ENCODE assay signal across 22 mouse cellular contexts in genomic region chr5:52352730-52353129, GRCm38 (mm10). TPM values are rescaled to one million over a fixed set of nuclear protein-coding genes. Genes with fewer than 3 reads are reported as not detected.
DNase-seq lines count a peak whose midpoint lies in the region; ATAC-seq and TF ChIP-seq lines count a peak whose summit lies in the region.
"Had no signal": no experiment of that assay in that cellular context is flagged by ENCODE, and none has a peak within 500 bp of the region (broad histone marks: within the 10 kb centered on the region; RNA-seq: fewer than 3 reads in every experiment).

No protein-coding gene starts in this region.

- no peaks in the 10 kb centered on the region for H3K36me3 ChIP-seq in stomach, postnatal 0 days (ENCODE audit: control insufficient read depth, insufficient read depth, low read length)
- H3K36me3 ChIP-seq: embryonic facial prominence, embryonic 10.5 days; embryonic facial prominence, embryonic 12.5 days; forebrain, embryonic 10.5 days; forebrain, embryonic 12.5 days had no signal

- DNase-seq in ovary, postnatal 36 days (ENCODE audit: low spot score): no peak
- DNase-seq in stomach, postnatal 0 days (ENCODE audit: low spot score): no peak
- DNase-seq: adrenal gland, adult 8-10 months; adrenal gland, postnatal 14 days; adrenal gland, postnatal 36 days; cerebellum, adult 11-12 months; cerebellum, adult 2 months; cerebellum, adult 9-10 months; cerebellum, postnatal 10 days; cerebellum, postnatal 25 days had no signal

- peak overlapping the region; percentile 88; the same call in 1 of the 2 replicates for H3K27ac ChIP-seq in embryonic fibroblast, embryonic 13.5 days (ENCODE audit: insufficient read depth, low read length)
- H3K27ac ChIP-seq in stomach, postnatal 0 days (replicated peaks): no peak overlapping the region
- H3K27ac ChIP-seq: embryonic facial prominence, embryonic 10.5 days; embryonic facial prominence, embryonic 12.5 days; forebrain, embryonic 10.5 days; forebrain, embryonic 12.5 days had no signal

- 64% methylated on average over 5 of the region's 5 CpGs for WGBS in stomach, postnatal 0 days

- TF ChIP-seq EP300 in stomach, postnatal 0 days (optimal IDR thresholded peaks at IDR 0.05): no peak

- no peak overlapping the region for H3K9ac ChIP-seq in stomach, postnatal 0 days (ENCODE audit: low read length)
- H3K9ac ChIP-seq: embryonic facial prominence, embryonic 12.5 days; forebrain, embryonic 12.5 days had no signal

- H3K4me3 ChIP-seq in embryonic fibroblast, embryonic 13.5 days (ENCODE audit: insufficient read depth, low read length): no peak overlapping the region
- no peak overlapping the region for H3K4me3 ChIP-seq in stomach, postnatal 0 days (ENCODE audit: low read depth, low read length)
- H3K4me3 ChIP-seq: embryonic facial prominence, embryonic 10.5 days; embryonic facial prominence, embryonic 12.5 days; erythroblast, embryonic 14.5 days; forebrain, embryonic 10.5 days; forebrain, embryonic 12.5 days had no signal

- no peaks in the 10 kb centered on the region for H3K27me3 ChIP-seq in stomach, postnatal 0 days (ENCODE audit: control insufficient read depth, insufficient read depth, low read length)
- H3K27me3 ChIP-seq: embryonic facial prominence, embryonic 12.5 days; forebrain, embryonic 12.5 days had no signal

- H3K9me3 ChIP-seq in stomach, postnatal 0 days (ENCODE audit: control insufficient read depth, low read length): no peaks in the 10 kb centered on the region
- H3K9me3 ChIP-seq: embryonic facial prominence, embryonic 10.5 days; embryonic facial prominence, embryonic 12.5 days; forebrain, embryonic 10.5 days; forebrain, embryonic 12.5 days had no signal

- TF ChIP-seq POLR2A in embryonic fibroblast, embryonic 13.5 days (IDR thresholded peaks at IDR 0.05; ENCODE audit: low read depth, low read length): no peak

- TF ChIP-seq CTCF in embryonic fibroblast, embryonic 13.5 days (IDR thresholded peaks at IDR 0.05; ENCODE audit: borderline replicate concordance, insufficient read depth, low read length): no peak
- TF ChIP-seq CTCF in stomach, postnatal 0 days (IDR thresholded peaks at IDR 0.05; ENCODE audit: low read depth): no peak

- ATAC-seq in granulocyte monocyte progenitor cell, adult 5-6 weeks (replicated peaks; ENCODE audit: poor library complexity, severe bottlenecking): peak; percentile 57
- ATAC-seq in megakaryocyte progenitor cell, adult 5-6 weeks (replicated peaks; ENCODE audit: poor library complexity): peak; percentile 43; the same call in 1 of the 2 replicates
- ATAC-seq in stomach, postnatal 0 days (ENCODE audit: low FRiP score, low TSS enrichment): no peak
- ATAC-seq: forebrain, embryonic 14.5 days; forebrain, embryonic 16.5 days had no signal

- no peak overlapping the region for H3K4me2 ChIP-seq in stomach, postnatal 0 days (replicated peaks; ENCODE audit: low read depth)
- H3K4me2 ChIP-seq: embryonic facial prominence, embryonic 12.5 days; forebrain, embryonic 12.5 days had no signal

- peaks cover 22% of the 10 kb centered on the region for H3K4me1 ChIP-seq in embryonic fibroblast, embryonic 13.5 days (ENCODE audit: control insufficient read depth, insufficient read depth, low read length)
- no peaks in the 10 kb centered on the region for H3K4me1 ChIP-seq in stomach, postnatal 0 days (replicated peaks; ENCODE audit: control insufficient read depth, insufficient read depth)
- H3K4me1 ChIP-seq: embryonic facial prominence, embryonic 10.5 days; embryonic facial prominence, embryonic 12.5 days; forebrain, embryonic 10.5 days; forebrain, embryonic 12.5 days had no signal

RNA-seq across cellular contexts. Expression of gene Sod3, which starts 10.9 kb away (rescaled TPM):
- 48.8 and 49.2 TPM in 2 replicates for polyA plus RNA-seq in embryonic fibroblast, embryonic 13.5 days (2011; ENCODE audit: insufficient read length, low read depth, missing spikeins)
- total RNA-seq in granulocyte monocyte progenitor cell, adult 5-6 weeks (2014; fragmentation: Nextera tagmentation): not detected in 2 replicates
- total RNA-seq in granulocyte monocyte progenitor cell, adult 5-6 weeks (2017): not detected in 2 replicates
- total RNA-seq in megakaryocyte progenitor cell, adult 5-6 weeks (2015): not detected in 2 replicates
- not detected in 2 replicates for total RNA-seq in megakaryocyte progenitor cell, adult 5-6 weeks (2017)
- 2.4 and 2.6 TPM in 2 replicates for polyA plus RNA-seq in stomach, postnatal 0 days (2015; fragmentation: Nextera tagmentation; extraction: Ambion mirVana)
- total RNA-seq: ES-E14, MEL had no signal
